Mouse (Mus musculus): ENCODE data around the gene Nsmf.

Gene Nsmf

GRCm38 (mm10) chr2:25087842-25088241 is 33.7 kb downstream of the Nsmf start:
- DNase-seq = no peak

GRCm38 (mm10) chr2:25088636-25089035 is 34.5 kb downstream of the Nsmf start:
- DNase-seq = no peak

GRCm38 (mm10) chr2:25094785-25095108 is 40.6 kb downstream of the Nsmf start:
- DNase-seq = no peak

GRCm38 (mm10) chr2:25095109-25095850 is 41.1 kb downstream of the Nsmf start, which contains the start of gene Noxa1:
Gene Noxa1 (minus strand): TSS chr2:25095149.
- no peak for DNase-seq

- no peak for DNase-seq
Measured at GRCm38 (mm10) chr2:25098005-25098615, 44.0 kb downstream of the Nsmf start.

GRCm38 (mm10) chr2:25098956-25099355 is 44.8 kb downstream of the Nsmf start:
- no peak for DNase-seq

GRCm38 (mm10) chr2:25099703-25100102 is 45.5 kb downstream of the Nsmf start:
- DNase-seq = no peak

GRCm38 (mm10) chr2:25104122-25104521 is 50.0 kb downstream of the Nsmf start:
- no peak for DNase-seq

GRCm38 (mm10) chr2:25106045-25106444 is 51.9 kb downstream of the Nsmf start:
- peak; percentile 93 for DNase-seq

- DNase-seq = no peak
Measured at GRCm38 (mm10) chr2:25109487-25109886, 55.3 kb downstream of the Nsmf start.

GRCm38 (mm10) chr2:25110505-25111183 is 56.5 kb downstream of the Nsmf start:
- DNase-seq = no peak

GRCm38 (mm10) chr2:25111184-25111791 is 57.1 kb downstream of the Nsmf start:
- peak; percentile 97 for DNase-seq
